Mouse (Mus musculus) testis, adult 2 months (tissue): ENCODE measurements around the gene Parp4.

Experiments
- CTCF ChIP-seq: fragments of 200-500 bp; IDR thresholded peaks from 2 replicates; pipeline ENCODE4 v1.5.1; 2012; ENCODE audit warnings: low read depth, mild to moderate bottlenecking, inconsistent platforms, low read length, moderate library complexity; ENCODE audit not compliant: control insufficient read depth, insufficient read depth, insufficient replicate concordance
- POLR2A ChIP-seq: fragments of 200-500 bp; IDR thresholded peaks from 2 replicates; pipeline ENCODE4 v1.6.1; 2012; ENCODE audit warnings: low read depth, mild to moderate bottlenecking, inconsistent platforms, low read length, moderate library complexity; ENCODE audit not compliant: control insufficient read depth

- no peak for TF ChIP-seq CTCF
- no peak for TF ChIP-seq POLR2A
These were observed 6.4 kb upstream of the Parp4 start for GRCm38 (mm10) chr14:56569041-56569440.
